Mouse (Mus musculus) adrenal gland, postnatal 14 days (tissue): ENCODE data around the gene Mettl18. TPM values are rescaled to one million over a fixed set of nuclear protein-coding genes. Genes with fewer than 3 reads are reported as not detected.
"Not testable (repeated sequence)": the region's sequence is repeated elsewhere in the genome, so short reads cannot be mapped to it uniquely, and the experiment has no call there.

Experiments used
- DNase-seq: peaks from one replicate; pipeline ENCODE4 v3.0.0; 2021; ENCODE audit warnings: mixed read lengths
- long read RNA-seq, 2 experiments: library from polyadenylated mRNA; stranded (forward); transcript quantifications; one replicate each; pipeline ENCODE4 v2.0.0; 2021
- total RNA-seq: library from RNA; stranded (reverse); gene quantifications from 2 replicates; pipeline ENCODE4 v1.2.3, GENCODE M21; 2021

Mettl18 gene
- 3.0 and 5.2 TPM in 2 replicates for total RNA-seq
- long read RNA-seq, experiment 1, transcript Mettl18-202 (2 exons, 1,419 nt) = major isoform, 6 of 11 reads
- long read RNA-seq, experiment 1, partial matches to known transcripts = 0 of 11 reads
- long read RNA-seq, experiment 1, other reads (novel, unspliced or antisense) = 1 of 11 reads
- long read RNA-seq, experiment 2, partial matches to known transcripts = 0 of 5 reads
- long read RNA-seq, experiment 2, other reads (novel, unspliced or antisense) = 1 of 5 reads

DNA sequence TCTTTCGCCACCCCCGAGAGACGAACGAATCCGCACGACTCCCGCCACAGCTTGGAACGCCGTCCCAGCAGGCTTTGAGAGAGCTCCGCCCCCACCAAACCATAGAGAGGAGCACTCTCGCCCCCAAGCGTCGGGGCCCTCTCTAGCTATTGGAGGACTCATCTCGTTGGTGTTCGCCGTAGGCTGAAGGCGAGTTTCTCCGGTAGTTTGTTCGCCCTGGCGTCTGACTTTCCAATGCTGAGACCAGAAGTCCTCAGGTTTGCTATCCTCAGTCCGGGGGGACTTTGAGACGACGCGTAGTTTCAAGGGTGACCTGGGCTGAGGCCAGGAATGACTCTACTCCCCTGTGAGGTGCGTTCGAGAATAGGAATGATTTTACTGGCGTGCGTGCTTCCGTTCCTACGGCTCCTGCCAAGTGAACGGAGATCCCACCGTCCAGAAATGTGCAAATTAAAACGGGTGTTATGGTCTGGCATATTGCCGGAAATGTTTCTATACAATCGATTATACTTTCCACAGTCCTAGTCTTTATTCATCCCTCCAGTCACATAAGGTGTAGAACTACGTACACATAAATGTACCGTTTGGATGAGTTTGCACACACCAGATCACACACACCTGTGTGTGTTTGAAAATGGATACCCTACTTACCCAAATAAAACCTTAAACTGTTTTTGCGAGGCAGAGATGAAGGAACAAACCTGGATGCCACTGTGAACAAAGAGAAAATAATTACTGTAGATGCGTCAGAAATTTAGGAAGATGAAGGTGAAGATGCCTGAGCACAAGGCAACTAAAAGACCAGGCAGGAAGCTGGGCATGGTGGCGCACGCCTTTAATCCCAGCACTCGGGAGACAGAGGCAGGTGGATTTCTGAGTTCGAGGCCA, at the start of gene Mettl18, which contains the start of gene BC055324:
Mettl18 (plus strand) TSS at position 169 of the 888 bp plus-strand sequence.
BC055324 (minus strand) TSS at position 76 of the 888 bp plus-strand sequence.
- DNase-seq = peak; percentile 94

DNA sequence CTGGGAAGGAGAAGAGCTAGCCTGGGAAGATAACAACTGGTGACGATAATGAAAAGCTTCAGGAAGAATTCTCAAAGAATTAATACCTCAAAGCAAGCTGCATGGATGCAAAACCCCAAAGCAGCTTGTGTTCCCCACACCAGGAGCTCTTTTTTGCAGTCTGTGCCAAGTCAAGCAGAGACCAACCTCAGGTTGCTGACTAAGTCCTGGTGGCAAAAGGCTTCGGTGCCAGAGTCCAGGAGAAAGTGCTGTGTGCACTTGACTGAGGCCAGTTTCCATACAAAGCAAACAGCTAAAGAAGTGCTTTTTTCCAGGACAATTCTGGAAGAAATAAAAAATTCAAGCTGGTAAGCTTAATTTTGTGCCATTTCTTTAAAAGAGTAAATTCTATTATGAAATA, 41.3 kb upstream of the Mettl18 start:
- no peak for DNase-seq

DNA sequence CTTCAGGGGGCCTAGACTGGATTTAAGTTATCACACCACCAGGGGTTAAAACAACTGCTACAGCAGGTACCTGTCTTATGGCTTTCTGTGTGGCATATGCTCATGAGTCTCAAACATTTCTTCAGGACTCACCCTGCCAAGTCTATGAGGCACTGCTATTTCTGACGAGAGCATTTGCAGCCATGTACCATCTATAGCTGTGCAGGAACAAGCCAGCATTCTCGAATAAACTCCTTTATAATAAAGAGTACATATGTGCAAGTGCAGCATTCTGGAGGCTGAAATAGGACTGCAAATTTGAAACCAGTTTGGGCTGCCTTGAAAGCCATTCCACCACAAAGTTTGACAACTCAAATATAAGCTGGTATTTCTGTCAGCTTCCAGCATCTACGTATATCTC, 36.7 kb upstream of the Mettl18 start:
- no peak for DNase-seq

DNA sequence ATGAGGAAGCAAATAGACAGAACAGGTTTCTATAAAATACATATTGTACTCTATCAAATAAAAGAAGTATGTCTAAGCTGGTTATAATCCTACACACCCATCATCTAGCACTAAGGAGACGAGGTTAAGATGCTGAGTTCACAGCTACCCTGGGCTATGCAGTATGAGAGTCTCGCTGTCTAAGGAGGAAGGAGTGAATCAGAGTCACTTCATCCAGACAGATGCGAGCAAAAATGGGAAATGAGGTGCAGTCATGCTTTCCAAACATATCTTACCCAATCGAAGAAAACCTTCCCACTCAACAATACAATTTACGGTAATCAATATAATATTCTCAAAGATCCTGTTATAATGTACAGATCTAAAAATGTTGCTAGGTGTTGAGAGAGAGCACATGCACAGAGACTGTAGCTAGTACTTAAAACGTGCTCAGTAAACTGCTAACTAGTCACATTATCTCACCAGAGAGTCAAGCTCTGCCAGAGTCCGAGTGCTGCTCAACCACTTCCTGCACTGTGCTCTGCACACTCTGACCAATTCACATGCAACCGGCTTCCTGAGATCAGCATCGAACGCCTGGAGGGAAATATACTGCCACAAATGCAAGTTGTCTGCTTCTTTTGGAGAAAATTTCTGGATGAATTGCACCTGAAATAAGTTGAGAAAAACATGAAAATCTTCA, 30.5 kb upstream of the Mettl18 start:
- DNase-seq = no peak

DNA sequence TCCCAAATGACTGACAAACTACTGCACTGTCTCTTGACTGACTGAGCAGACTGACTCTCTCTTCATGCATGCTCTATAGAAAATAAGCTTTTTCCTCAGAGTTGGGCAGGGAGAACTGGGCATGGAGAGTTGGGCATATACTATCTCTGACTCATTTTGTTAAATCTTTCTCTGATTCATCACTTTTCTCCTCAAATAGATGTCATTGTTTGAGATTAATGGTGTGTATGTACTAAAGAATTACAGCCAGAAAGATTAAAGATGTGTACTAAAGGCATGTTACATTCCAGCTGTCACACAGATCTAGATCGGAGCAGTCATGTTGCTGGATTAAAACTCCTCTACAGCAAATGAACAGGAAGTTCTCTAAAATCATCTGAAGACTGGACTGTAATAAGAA, 20.2 kb upstream of the Mettl18 start:
- DNase-seq = no peak

DNA sequence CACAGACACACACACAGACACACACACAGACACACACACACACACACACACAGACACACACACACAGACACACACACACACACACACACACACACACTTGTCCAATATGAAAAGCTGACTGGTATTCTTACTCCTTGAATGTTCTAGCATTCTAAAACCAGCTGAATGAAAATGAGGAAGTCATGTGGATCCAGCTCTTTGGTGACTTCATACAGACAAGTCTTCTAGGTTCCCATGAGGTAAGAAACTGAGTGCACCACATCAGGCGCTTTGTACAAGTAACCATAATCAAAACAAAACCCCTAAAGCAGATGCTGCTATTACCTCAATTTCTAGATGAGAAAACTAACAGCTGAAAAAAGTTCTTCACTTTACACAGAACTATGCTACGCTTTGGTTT, 19.6 kb upstream of the Mettl18 start:
- no peak for DNase-seq

DNA sequence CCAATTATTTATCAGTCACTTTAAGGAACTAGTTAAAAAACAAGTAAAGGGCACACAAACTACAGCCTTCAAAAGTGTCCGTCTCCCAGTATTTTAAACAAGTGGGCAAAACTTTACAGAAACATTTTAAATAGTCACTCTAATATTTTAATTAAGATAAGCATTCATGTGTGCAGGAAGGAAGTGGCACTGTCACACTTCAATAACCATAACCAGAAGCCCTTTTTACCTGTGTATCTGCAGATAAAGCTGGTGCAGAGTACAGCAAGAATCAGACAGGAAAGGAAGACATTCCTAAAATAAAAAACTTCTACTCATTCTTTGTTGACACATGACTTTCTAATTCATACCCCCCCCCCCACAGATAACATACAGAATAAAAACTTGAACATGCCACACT, 18.2 kb upstream of the Mettl18 start:
- no peak for DNase-seq

DNA sequence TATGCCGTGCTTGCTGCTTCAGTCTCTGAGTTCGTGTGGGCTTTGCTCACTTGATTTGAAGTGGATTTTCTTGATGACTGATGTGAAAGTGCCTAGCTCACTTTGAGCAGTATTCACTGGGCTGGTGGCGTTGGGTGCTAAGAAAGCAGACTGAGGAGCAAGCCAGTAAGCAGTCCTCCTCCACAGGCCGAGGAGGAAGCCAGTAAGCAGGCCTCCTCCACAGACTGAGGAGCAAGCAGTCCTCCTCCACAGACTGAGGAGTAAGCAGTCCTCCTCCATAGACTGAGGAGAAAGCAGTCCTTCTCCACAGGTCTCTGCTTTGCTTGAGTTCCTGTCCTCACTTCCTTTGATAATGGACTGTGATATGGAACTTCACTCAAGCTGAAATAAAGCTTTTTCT, 2.3 kb upstream of the Mettl18 start:
- DNase-seq = no peak

DNA sequence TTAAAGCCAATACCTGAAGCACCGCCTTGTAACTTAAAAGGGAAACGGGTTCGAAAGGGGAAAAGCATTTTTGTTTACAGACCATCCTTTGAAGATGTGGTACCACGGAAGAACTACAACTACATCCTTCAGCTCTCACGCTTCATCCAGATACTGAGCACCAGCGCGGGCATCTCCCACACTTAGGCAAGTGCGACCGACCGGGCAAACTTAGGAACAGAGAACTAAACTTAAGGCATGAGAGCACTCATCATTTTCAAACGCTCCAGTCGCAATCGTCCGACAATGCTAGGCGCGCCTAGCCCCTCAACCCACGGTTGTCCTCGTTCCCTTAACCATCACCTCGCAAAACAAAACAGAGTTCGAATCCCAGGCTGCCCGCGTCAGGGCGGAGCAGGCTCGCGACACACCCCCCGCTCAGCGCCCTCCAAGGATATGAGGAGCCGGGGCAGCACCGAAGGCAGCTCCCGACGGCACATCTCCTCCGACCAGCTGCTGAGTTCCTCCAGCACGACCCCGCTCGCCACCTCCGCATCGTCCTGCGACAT, 442 bp upstream of the Mettl18 start:
- no peak for DNase-seq

DNA sequence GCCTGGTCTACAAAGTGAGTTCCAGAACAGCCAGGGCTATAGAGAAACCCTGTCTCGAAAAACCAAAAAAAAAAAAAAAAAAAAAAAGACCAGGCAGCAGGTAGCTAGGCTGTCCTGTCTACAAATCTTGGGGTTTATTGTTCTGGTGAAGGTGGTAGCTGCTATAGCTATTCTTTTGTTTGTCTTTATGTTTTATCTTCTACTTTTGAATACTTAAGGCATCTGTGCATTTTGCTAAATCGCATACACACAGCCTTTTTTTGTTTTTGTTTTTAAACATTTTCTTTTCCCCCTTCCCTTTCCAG, 872 bp downstream of the Mettl18 start:
- no peak for DNase-seq

DNA sequence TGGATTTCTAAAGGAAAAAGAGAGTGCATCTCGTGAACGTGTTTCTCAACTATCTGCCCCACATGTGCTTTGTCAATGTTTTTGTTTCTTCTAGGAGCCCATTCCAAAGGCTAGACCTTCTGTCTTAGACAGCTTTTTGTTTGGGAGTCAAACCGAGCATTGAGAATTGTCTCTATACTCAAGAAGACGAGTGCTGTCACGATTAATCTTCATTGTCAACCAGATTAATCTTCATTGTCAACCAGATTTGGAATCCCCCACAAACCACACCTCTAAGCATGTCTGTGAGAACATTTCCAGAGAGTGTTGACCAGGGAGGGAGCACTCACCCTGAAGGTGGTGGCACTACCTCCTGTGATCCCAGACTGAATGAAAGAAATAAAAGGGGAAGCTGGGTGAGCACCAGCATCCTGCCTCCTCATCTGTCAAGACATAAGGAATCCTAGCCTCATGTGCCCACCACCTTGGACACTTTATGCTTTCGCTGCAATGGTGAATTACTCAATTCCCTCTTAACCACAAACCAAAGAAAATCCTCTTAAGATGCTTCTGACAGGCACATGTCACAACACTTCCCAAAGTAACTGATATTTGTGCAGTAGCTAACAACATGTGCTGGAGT, 7.3 kb downstream of the Mettl18 start:
- DNase-seq = no peak

DNA sequence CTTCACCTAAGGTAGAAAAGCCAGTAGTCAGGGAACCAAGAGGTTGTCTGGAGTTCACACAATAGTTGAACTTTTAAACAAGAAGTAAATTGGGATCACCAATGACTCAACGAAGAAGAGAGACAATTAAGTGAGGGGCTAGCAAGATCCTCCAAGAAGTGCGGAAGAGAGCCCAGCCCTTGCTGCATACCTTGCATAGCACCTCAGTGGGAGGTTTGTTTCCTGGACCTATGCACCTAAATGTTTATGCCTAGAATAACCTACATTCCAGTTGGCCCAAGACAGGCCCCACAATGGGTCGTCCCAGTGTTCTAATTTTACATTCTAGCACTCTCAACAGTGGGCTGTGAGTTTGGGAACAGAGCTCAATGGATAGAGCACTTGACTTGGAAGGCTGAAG, 9.6 kb downstream of the Mettl18 start:
- DNase-seq = no peak

DNA sequence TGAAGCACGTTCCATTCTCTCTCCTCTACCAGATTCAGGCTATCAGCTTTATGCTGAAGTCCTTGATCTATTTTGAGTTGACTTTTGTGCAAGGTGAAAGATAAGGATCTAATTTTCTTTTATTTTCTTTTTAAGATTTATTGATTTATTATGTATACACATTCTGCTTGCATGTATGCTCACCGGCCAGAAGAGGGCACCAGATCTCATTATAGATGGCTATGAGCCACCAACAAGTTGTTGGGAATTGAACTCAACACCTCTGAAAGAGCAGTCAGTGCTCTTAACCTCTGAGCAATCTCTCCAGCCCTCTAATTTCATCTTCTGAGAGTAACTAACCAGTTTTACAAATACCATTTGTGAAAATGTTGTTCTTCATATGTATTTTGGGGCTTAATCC, 14.5 kb downstream of the Mettl18 start:
- peak; percentile 67 for DNase-seq

DNA sequence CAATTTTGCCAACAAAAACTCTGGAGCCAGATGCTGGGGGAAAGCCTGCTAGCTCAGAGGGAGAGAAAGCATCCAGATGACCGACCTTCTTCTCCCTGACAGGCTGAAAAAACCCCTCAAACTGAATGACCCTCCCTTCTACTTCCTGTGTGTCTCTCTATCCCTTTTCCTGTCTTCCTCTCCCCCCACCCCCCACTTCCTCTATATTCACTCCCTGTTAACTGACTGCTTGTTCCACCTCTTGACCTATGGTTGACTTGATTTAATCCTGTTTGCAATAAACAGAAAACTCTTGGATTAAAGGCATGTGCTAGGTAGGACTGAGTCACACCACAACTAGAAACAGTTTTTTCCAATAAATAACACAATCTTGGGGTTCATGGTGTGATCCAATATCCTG, 19.9 kb downstream of the Mettl18 start:
- no peak for DNase-seq

DNA sequence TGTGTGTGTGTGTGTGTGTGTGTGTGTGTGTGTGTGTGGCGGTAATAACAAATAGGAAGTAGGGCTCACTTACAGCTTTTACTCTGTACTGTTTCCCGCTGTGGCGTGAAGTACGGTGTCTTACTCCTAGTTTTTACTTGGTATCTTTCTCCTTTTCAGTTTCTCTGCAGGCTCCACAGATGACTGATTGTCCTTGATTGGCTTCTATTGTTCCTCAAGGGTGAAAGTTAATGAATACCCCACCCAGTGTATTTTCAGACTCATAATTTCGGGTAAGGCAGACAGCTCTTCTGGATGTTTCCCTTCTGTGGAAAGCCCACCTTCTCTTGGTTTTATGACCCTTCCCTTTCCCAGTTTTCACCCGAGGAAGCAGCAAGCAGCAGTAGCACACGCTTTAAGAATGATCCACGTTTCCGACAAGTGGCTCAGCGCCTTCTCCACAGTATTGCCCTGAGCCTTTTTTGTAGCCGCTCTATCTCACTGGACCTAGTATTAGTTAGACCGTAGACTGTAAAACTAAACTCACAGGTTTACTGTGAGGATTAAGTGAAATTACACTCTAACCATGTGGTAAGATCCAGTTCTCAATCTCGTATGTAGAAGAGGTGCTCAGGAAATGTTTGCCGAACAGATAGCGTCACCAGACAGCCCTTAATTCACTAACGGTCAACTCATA, 23.7 kb downstream of the Mettl18 start:
- DNase-seq = no peak

DNA sequence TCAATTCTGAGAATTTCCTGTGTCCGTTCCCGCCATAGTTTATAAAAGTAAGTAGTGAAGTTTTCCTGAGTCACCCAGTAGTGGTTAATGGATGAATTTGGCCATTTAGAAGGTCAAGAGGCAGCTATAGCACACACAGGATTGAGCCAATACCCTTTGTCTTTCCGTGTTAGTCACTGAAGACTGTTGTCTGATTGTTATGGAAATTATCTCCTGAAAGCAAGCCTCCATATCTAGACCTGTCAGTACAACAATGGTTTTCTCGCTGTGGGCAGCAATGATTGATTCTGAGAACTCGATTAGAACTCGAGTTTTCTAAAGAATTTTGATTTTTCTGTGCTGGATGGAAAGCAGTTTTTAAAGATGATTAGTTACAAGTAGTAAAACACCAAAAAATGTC, 25.1 kb downstream of the Mettl18 start:
- DNase-seq = no peak

DNA sequence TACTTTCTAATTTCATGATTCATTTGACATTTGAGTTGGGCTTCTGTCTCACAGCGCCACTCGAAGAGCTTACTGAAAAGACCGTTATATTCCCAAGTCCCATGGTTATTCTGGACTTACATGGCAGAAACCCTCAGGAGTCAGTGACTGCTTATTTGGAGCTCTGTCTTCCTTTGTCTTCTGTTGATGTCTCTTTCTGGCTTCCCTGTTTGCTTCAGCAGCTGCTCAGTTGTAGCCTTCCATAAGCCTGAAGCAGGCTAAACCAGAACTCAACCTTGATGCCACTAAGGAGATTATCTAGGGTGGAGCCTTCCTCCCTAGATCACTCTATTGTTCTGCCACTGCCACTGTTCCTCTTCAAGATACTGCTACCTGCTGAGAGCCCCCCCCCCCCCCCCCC, 26.1 kb downstream of the Mettl18 start:
- DNase-seq = not testable (repeated sequence)

DNA sequence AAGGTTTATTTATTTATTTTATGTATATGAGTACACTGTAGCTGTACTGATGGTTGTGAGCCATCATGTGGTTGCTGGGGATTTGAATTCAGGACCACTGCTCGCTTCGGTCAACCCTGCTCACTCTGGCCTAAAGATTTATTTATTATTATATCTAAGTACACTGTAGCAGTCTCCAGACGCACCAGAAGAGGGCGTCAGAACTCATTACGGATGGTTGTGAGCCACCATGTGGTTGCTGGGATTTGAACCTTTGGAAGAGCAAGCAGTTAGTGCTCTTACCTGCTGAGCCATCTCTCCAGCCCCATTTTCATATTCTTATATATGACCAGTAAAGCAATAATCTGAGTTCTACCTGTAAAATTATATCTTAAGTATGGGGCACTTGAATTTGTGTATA, 27.4 kb downstream of the Mettl18 start:
- DNase-seq = not testable (repeated sequence)

DNA sequence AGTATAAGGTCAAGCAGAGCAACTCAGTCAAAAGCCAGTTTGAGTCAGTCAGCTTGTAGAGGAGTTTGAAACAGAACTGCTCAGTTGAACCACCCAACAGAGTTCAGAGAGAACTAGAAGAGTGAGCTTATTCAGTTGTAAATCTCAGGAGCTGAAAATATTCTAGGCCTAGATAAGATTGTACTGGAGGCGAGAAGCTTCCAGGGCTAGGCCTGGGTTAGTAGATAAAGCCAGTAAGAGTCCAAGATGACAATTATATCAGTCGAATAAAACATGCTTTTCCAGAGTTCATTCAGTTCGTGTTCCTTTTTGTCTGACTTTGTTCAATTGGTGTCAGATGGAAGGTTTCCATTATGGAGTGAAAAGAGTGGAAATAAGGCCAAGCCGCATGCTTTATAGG, 31.0 kb downstream of the Mettl18 start:
- no peak for DNase-seq

DNA sequence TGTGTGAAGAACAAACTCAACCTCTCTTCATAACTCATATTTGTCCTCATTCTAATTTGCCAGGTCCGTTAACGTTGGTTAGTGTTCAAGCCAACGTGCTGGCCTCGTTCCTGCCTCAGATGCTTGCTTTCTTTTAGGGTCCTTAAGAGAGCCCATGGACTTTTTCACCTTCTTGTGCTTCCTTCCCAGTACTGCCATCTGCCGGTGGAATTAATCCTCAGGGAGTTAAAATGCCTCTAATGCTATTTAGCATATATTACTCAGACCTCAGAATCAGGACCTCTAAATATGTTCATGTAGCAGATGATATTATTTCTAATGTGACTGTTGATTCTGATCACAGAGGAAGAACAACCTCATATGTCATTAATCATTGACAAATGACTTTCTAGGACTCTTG, 32.7 kb downstream of the Mettl18 start:
- DNase-seq = peak; percentile 11

DNA sequence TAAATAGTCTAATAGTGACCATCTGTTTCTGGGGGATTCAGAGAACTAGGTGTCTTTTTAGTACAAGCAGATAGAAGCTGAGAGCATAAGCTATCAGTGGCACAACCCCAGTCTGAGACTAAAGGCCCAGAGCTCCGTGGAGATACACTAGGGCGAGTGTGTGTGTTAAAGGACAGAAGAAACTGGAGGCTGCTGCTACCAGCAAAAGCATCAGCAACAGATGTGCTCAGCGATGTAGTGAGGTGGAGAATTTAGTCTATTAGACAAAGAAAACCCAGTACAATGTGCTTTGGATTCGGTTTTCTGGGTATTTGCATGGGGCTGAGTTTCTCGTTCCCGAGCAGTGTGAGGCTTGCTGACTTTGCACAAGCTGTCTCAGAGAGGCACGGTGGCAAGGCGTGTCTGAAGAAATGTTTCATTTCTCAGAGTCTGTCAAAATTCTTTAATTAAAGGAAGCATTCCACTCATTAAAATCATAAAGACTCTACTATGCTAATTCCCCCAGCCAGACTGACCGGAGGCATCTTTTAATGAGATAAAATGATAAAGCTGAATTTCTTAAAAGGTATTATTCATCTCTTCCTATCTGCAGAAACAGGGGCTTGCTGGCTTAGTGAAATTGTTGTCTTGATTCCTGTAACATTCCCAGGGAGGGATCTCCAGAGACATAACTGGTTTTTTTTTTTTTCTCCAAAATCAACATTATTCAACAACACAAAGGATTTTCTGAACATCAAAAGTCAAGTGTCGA, 45.9 kb downstream of the Mettl18 start:
- no peak for DNase-seq
